Mouse (Mus musculus): Measurements from ENCODE around the gene Hist1h2ac.
"Not testable (repeated sequence)": the region's sequence is repeated elsewhere in the genome, so short reads cannot be mapped to it uniquely, and the experiment has no call there.

Hist1h2ac gene

DNA sequence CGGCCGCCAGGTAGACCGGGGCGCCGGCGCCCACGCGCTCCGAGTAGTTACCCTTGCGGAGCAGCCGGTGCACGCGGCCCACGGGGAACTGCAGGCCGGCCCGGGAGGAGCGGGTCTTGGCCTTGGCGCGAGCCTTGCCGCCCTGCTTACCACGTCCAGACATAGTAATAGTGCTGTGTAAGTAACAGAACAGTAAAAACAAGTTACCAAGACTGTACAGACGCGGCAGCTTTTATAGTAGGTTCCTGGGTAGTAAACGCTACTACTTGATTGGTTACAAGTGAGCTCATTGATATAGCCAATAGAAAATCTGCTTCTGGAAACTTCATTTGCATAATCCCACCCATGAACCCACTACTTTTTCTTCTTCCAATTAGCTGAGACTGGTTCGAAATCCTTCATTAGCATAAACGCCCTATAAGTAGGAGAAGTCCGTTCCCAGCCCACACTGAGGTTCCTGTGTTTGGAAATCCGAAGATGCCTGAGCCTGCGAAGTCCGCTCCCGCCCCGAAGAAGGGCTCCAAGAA lies at the start of gene Hist1h2ac, which contains the start of gene Hist1h2bc:
TSS of gene Hist1h2ac (minus strand) at position 194 of the 527 bp plus-strand sequence.
TSS of gene Hist1h2bc (plus strand) at position 445 of the 527 bp plus-strand sequence.
- peak; percentile 87 to 95 for DNase-seq (ENCODE audit: low spot score in 2 of 2)

DNA sequence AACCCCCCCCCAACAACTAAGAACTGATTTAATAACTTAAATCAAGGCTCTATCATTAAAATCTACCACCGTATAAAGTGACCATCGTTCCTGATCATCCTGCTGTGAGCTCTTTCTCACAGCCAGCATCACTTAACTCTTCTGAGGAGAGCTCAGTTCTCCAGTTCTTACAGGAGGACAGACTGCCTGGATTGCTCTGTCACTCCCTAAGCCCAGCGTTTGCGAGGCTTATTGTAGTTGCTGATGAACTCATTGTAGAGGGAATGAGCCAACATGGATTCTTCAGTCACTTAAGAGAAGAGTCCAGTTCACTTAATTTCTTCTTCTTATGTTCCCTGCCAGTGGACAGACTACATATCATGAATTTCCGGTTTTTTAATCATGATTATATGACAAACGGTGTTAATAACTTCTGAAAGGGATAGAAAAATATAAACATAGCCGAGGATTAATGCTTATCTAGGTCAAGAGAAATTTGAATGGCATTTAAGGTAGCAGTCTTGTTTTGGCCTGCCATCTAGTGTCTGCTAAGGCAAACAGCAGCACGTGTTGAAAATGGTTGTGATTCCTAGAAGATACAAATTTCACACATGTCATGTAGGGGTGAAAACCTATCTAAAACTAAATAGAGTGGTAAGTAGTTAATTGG lies 48.5 kb upstream of the Hist1h2ac start:
- DNase-seq (ENCODE audit: low spot score in 2 of 2): no peak

DNA sequence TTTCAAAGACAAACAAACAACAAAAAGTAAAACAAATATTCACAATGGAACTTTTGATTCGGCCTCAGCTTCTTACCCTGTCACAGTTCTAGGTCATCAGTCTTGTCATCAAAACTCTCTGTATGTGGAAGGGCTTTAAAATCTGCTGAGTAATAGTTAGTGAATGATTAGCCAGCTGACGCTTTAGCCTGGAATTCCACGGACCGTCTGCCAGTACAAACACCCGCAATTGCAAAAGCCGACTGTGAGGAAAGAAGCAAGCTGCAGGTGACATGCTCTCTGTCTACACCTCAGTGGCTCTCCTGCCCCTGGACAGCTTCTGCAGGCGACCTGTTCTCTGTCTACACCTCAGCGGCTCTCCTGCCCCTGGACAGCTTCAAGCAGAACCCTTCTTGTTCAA lies 46.7 kb upstream of the Hist1h2ac start:
- no peak for DNase-seq (ENCODE audit: low spot score in 2 of 2)

DNA sequence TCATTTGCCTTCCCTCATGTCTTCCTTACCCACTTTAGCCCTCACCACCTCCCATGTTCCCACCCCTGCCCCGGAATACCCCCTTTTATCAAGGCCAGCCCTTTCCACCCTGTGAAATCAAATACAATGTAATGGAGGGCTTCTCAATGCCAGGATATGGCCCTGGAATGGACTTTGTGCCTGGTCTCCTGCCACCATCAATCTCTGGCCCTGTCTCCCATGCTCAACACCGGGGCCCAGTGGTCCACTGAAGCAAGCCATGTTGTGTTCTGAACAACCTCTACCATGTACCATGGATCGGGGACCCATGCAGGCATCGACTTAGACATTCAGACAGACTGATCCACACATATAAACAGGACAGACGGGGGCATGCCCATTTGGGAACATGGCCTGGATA lies 46.0 kb upstream of the Hist1h2ac start:
- no peak for DNase-seq (ENCODE audit: low spot score in 2 of 2)

DNA sequence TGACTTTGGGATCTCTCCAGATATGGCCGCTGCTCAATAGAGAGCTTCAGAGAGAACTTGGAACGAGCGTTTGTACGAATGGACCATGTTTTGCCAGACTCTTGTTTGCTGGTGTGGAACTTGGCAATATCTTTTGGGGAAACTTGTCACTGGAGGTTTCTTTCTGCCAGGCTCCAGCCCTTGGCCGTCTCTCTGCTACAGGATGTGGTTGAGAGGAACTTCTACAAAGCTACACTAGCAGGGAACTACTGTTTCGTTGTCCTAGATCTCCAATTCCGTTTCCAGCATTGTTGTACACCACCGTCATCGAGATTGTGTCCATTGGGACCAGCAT lies 45.4 kb upstream of the Hist1h2ac start:
- DNase-seq (ENCODE audit: low spot score in 2 of 2): no peak

DNA sequence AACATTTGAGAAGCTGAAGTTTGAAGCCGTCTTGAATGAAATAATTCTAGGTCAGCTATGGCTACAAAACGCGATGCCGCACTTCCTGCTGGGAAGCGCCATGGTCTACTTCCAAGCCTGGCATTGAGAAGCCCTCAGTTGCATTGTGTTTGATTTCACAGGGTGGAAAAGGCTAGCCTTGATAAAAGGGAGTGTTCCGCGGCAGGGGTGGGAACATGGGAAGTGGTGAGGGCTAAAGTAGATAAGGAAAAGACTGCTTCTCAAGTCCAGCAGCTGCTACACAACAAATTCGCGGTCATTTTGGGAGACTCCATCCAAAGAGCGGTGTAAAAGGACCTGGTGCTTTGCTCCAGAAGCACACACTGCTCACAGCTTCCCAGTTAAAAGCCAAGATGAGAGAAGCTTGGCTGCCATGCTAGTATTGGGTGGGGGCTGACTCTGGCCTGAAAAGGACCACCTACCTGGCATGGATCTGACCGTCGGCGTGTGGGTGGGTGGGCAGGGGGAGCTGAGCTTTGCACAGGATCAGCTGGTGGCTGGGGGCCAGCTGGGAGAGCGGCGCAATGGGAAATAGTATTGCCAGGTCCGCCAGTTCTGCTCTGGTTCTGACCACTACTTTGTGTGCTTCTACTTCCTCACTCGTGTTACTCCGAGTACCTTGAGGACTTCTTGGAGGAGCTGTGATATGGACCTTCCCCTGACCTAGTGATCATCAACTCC lies 44.9 kb upstream of the Hist1h2ac start:
- DNase-seq (ENCODE audit: low spot score in 2 of 2): no peak

DNA sequence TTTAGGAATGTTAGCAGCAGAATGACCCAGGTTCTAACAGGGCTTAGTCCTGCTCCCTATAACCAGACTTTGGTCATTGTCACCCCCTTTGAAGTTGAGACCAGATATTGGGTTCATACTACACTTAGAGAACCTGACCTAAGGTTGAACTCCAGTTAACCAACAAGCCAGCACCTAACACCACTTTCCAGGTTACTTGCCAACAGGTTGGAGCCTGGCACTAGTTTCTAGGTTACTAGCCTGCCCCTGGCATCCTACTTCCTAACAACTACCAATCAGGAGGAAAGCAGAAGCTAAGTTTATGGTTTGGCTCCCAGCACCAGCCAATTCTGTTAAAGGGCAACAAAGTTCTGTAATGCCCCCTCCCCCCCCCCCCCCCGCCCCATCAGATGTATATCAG lies 41.5 kb upstream of the Hist1h2ac start:
- DNase-seq (ENCODE audit: low spot score in 2 of 2): no peak

DNA sequence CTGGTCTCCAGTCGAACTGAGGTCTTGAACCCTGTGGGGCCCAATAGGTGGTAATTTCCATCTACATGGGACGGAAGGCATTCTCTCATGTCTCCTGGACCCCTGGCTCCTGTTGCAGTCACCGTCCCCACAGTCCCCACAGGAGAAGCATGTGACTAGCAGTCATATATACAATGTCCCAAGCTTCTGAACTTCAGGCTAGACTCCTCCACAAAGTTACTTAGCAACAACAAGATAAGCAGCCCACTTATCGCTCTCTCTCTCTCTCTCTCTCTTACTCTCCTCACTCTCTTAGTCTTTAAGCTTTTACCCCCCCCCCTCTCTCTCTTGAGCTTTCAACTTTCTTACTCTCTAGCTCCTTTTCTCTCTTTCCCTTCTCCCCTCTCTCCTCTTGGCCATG lies 40.5 kb upstream of the Hist1h2ac start:
- DNase-seq (ENCODE audit: low spot score in 2 of 2): no peak

DNA sequence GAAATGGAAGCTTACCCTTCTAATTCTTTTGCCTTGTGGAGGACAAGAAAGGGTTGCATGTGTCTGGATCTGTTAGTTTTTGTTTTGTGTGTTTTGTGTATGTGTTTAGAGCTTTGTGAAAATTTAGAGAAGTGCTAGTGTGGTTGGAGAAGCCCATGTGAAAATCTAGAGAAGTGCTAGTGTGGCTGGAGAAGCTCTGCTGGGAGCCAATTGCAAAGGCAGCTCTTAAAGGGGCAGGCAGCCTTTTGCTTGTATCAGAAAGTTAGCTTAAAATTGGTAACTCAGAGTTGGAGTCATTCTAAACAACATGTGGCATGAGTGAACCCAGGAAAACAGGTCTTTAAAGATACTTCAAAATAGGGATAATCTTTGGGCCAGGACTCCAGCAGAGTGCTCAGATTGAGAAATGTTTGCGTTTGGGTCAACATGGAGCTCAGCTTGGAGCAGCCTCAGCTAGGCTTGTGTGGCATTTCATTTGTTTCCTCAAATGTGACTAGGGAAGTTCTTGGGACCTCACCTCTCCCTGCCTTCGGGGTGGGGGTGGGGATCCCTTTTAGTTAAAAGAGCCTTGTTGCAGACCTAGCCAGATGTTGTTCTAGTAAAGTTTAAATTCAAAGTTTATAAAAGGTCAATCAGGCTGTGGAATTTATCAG lies 34.0 kb upstream of the Hist1h2ac start:
- DNase-seq (ENCODE audit: low spot score in 2 of 2): not testable (repeated sequence)

DNA sequence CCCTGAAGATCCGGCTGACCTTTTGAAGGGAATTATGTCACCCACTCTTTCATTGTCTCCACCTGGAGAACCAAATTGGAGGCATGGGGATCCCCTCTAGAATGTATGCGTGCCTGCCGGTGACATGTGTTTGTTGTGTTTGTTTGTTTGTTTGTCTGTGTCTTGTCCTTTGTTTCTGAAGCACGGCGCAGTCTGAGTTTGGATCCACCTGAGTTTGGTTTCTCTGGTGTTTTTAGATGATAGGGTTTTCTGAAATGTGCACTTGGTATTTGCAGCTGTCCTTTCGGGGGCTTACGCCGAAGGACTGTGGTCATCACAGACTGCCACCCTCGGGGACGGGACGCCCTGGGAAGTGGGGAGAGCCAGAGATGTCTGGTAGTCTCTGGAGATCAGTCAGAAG lies 33.4 kb upstream of the Hist1h2ac start:
- DNase-seq (ENCODE audit: low spot score in 2 of 2): no peak

DNA sequence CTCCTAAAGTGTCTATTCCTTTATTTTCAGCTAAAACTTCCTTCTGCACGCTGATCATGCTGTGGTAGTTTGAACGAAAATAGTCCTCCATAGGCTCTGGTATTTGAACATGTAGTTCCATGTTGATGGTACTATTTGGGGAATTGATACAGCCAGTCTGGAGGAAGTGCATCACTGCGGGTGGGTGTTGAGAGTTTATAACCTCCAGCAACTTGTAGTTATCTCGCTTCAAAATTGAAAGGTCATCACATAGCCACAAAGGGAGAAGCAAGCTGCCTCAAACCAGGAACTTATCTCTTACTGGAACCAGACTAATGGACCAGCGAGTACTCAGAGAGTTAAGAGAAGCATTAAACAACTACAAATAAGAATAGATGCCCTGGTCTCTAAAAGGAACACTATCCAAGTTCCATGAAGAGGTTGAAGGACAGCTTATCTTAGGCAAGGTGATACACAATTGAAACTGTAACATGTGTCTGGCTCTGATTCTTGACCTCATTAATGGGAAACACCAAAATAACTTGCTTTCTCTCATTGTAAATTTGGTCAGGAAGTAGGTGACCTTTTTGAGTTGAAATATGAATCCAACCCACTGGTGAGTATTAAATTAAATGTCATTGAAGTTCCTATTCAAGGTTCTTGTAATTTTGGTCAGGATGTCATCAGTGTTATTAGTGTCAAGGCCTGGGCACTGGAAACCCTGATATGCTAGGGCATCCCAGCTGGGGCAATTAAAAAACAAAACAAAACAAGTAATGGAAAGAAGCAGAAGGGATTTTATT lies 32.7 kb upstream of the Hist1h2ac start:
- DNase-seq (ENCODE audit: low spot score in 2 of 2): peak in 1 of 2 experiments; percentile 35

DNA sequence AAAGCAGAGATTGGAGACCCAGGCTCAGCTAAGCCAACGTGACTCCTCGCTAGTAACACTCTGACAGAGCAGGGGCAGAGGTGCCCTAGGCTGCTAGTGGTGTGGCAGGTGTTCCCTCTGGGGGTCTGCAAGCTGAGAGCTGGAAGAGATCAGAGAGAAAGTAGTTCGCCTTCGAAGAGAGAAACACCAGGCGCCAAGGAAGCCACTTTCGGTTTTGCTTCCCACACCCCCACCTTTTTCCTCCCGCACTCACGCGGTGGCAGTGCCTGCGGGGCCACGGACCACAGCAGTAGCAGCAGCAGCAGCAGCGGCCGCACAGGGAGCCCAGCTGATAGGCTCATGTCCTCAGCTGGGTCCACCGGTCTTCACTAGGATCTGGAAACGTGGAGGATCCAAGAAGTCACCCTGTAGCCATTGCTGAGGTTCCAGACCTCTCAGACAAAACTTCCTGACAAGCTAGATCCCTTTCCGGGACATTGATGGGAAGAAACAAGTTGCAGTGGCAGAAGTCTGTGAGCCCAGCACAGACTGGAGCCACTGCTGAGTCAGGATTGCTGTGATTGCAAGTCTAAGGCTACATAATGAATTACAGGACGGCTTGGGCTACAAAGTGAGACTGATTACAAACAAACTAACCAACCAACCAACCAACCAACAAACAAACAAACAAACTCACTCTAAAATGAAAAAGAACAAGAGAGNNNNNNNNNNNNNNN lies 26.8 kb upstream of the Hist1h2ac start, which contains the start of gene Hfe:
TSS of gene Hfe (minus strand) at position 481 of the 716 bp plus-strand sequence.
- DNase-seq (ENCODE audit: low spot score in 2 of 2): peak; percentile 55

DNA sequence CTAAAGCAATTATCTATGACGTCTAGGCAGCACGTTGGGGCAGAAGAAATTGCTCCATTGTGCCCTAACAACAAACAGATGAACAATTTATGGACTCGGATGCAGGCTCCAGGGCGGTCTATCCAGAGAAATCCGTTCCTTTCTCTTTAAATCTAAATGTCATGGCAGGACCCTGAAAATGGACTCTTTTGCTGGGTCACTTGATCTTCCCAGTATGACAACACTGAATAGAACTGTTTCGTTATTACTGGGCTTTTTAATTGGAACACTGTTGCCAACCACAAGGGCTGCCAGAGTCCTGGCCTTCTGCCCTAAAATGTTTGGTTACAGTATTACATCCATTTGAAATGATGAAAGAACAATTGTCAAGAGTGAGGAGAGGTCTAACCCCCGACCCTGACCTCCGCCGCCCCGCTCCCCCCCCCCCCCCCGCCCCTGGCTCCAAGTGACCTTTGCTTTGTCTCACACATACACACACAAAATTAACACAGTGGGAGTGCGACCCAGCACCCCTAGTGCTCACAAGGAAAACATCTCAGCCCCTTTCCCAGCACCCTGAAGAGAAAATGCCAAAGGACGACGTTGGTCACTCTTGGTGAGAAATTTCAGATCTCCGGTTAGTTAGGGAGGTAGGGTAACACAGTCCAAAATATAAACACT lies 26.1 kb upstream of the Hist1h2ac start:
- DNase-seq (ENCODE audit: low spot score in 2 of 2): no peak

DNA sequence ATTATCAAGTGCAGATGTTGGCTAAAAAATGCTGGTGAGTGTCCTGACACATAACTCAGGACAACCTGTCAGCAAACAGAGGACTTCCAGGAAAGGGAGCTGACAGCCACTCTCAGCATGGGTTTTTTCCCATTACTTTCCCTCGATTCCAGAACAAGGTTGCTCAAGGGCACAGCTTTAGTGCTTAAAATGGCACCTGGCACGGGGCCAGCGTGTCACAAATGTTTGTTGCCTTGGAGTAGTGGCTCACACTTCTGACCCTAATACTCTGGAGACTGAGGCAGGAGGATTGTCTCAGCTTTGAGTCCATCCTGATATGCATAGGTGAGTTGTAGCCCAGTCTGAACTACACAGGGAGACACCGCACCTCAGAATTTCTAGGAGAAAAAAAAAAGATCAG lies 24.9 kb upstream of the Hist1h2ac start:
- DNase-seq (ENCODE audit: low spot score in 2 of 2): no peak

DNA sequence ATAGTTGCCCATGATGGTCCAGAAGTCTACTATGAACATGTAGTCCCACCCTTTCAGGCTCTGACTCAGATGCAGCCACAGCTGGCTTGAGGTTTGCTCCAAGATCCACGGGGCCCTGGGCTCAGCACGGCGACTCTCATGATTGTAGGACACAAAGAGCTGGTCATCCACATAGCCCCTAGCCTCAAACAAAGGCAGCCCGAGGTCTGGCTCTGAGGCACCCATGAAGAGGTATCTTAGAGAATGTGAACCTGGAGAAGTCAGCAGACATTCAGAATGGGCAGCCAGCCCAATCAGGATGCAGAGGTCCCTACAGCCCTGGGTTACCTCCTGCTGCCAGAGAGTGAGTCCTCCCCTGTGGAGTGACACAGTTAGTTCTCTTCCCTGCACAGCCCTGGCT lies 24.3 kb upstream of the Hist1h2ac start:
- DNase-seq (ENCODE audit: low spot score in 2 of 2): no peak

DNA sequence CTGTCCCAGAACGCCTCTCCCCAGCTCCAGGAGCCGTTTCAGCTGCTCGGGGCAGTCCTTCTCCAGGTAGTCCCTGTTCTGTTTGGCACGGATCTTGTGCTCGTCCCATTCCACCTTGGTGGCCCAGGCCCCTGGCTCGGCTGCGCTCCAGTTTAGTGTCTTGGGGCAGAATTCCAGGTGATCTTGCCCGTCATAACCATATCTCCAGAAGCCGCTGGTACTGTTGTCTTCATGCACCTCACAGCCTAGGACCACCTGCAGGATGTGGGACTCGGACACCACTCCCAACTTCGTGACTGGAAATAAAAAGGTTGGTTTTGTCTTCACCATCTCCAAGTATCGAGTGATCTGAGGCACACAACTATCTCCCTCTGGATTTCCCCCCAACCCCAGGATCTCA lies 23.0 kb upstream of the Hist1h2ac start:
- DNase-seq (ENCODE audit: low spot score in 2 of 2): no peak

DNA sequence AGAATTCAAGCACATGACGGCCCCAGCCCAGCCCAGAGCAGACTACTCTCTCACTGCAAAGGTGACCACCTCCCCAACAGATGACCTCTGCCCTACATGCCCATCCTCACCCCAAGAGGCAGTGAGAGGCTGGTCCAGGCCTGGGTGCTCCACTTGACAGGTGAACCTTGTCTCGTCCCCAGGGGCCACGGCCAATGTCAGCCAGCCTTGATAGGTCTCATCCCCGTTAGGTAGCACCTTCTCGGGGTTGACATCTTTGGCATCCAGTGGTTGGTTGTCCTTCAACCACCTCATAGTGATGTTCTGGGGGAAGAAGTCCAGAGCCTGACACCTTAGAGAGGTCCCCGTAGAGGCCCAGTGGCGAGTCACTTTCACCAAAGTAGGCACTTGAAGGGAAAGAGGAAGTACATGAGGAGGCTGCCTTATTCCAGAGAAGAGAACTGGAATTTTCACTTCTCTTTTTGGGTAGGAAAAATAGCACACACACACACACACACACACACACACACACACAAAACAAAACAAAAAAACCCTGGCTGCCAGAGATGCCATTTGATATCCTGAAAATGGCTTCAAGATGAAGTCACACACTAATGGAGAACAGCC lies 22.1 kb upstream of the Hist1h2ac start:
- no peak for DNase-seq (ENCODE audit: low spot score in 2 of 2)

DNA sequence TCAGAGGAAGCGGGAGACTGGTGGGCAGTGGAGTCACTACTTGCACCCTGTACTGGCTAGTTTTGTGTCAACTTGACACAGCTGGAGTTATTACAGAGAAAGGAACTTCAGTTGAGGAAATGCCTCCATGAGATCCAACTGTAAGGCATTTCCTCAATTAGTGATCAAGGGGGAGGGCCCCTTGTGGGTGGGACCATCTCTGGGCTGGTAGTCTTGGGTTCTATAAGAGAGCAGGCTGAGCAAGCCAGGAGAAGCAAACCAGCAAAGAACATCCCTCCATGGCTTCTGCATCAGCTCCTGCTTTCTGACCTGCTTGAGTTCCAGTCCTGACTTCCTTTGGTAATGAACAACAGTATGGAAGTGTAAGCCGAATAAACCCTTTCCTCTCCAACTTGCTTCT lies 19.1 kb upstream of the Hist1h2ac start:
- DNase-seq (ENCODE audit: low spot score in 2 of 2): not testable (repeated sequence)

DNA sequence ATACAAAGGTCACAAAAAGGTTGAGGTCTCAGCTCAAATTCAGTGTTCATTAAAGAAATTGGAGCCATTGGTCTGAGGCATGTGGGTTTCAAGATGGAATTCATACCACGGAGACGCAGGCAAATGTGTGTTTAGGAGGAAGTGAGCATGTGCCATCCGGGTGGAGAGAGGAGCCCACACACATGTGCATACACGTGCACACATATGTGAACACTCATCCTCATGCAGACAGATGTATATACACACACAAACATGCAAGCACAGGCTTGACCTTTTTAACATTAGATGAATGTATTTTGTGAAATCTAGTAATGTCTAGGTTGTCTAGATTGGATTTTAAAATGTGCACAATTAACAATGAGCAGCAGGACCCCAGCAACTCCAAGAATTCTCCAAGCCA lies 18.5 kb upstream of the Hist1h2ac start:
- DNase-seq (ENCODE audit: low spot score in 2 of 2): no peak
